Mouse (Mus musculus) forebrain, embryonic 15.5 days (tissue): ENCODE data around the gene Baz2a. TPM values are rescaled to one million over a fixed set of nuclear protein-coding genes. Genes with fewer than 3 reads are reported as not detected.
"Not testable (repeated sequence)": the region's sequence is repeated elsewhere in the genome, so short reads cannot be mapped to it uniquely, and the experiment has no call there.

Experiments used
- ATAC-seq: fragments of 200-750 bp; cut with Nextera tagmentation; replicated peaks from 2 replicates; pipeline ENCODE4 v1.8.0; 2017; ENCODE audit warnings: mild to moderate bottlenecking, moderate TSS enrichment, moderate library complexity
- H3K27ac ChIP-seq: fragments of 300-500 bp; sonication (generic); replicated peaks from 2 replicates; pipeline ENCODE4 v1.5.1; 2015; ENCODE audit warnings: mild to moderate bottlenecking, inconsistent platforms
- H3K27me3 ChIP-seq: fragments of 300-500 bp; sonication (generic); 2 replicates; pipeline ENCODE4 v1.6.1; 2015; ENCODE audit warnings: inconsistent platforms
- H3K36me3 ChIP-seq: fragments of 300-500 bp; sonication (generic); 2 replicates; pipeline ENCODE4 v1.6.1; 2015; ENCODE audit warnings: mild to moderate bottlenecking, inconsistent platforms
- H3K4me1 ChIP-seq: fragments of 300-500 bp; sonication (generic); 2 replicates; pipeline ENCODE4 v1.6.1; 2015; ENCODE audit warnings: inconsistent platforms
- H3K4me2 ChIP-seq: fragments of 300-500 bp; sonication (generic); replicated peaks from 2 replicates; pipeline ENCODE4 v1.6.1; 2015; ENCODE audit warnings: mild to moderate bottlenecking, inconsistent platforms
- H3K4me3 ChIP-seq: fragments of 300-500 bp; sonication (generic); 2 replicates; pipeline ENCODE4 v1.5.1; 2015; ENCODE audit warnings: mild to moderate bottlenecking, inconsistent platforms
- H3K9ac ChIP-seq: fragments of 300-500 bp; sonication (generic); replicated peaks from 2 replicates; pipeline ENCODE4 v1.6.1; 2015; ENCODE audit warnings: mild to moderate bottlenecking, inconsistent platforms
- H3K9me3 ChIP-seq: fragments of 300-500 bp; sonication (generic); 2 replicates; pipeline ENCODE4 v1.6.1; 2016; ENCODE audit warnings: inconsistent platforms
- WGBS: fragments of 180-500 bp; shearing (Covaris S2); methylation state at CpG from one replicate; pipeline ENCODE4 v1.1.7; 2015; ENCODE audit warnings: mixed read lengths; 5-methylcytosine and 5-hydroxymethylcytosine counted together
- polyA plus RNA-seq: library from polyadenylated mRNA; unstranded; fragments of >200 nt; fragmentation: Nextera tagmentation; extraction: Ambion mirVana; gene quantifications from 2 replicates; pipeline ENCODE4 v1.2.1, GENCODE M21; 2015

Gene Baz2a
- polyA plus RNA-seq, 1 experiment from 2014 or later = 9.1 TPM

DNA sequence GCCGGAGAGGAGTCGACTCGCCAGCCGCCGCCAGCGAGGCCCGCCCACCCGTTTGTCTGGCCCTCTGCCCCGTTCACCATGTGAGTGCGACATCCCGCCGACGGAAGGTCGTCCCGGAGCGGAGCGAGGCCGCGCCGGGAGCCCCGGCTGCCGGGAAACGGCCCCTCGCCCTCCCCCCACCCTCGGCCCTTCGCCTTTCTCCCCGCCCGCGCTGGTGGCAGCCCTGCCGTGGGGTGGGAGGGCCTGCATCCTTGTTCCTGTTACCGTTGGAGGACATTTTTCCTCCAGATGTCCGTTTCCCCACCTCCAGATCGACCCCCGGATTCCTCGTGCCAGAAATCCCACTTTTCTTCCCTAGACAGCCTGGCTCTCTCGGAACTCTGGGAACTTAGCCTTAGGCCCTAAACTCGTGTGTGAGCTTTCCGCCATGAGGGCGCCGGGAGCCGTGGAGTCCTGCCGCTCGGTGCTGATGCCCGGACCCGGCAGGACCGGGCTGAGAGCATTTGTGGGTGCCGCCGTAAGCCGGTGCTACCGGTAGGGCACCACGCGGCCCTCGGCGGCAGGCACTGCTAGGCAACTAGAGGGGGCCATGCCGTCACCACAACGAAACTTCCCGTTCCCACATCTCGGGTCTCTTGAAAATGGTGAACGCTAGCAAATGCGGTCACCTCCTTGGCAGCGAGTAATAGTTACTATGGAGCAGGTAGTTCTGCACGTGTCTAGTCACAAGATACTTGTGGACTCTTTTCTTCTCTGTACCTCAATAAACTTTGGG lies 32.0 kb upstream of the Baz2a start:
- Histone ChIP-seq H3K36me3 (no peaks in the 10 kb centered on the region), H3K27me3 (no peaks in the 10 kb centered on the region), H3K27ac (peak overlapping the region; percentile 100), H3K4me3 (peak overlapping the region; percentile 98), H3K4me1 (peaks cover 35% of the 10 kb centered on the region), H3K4me2 (peak overlapping the region; percentile 76), H3K9me3 (no peaks in the 10 kb centered on the region), H3K9ac (peak overlapping the region; percentile 92)
- peak; percentile 57 for ATAC-seq
- under 1% methylated on average over 48 of the region's 62 CpGs for WGBS

DNA sequence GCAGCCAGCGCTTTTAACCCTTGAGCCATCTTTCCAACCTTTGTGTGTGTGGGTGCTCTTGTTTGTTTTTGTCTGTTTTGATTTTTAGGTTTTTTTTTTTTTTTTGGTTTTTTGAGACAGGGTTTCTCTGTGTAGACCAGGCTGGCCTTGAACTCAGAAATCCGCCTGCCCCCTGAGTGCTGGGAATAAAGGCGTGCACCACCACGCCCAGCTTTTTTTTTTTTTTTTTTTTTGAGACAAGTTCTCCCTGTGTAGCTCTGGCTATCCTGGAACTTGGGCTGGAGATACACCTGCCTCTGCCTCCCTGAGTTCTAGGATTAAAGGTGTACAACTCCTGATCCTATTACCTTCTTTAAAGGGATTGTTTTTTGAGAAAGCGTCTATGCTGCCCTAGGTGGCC lies 30.3 kb upstream of the Baz2a start:
- no peak overlapping the region for H3K9ac ChIP-seq
- 89% methylated on average over 5 of the region's 5 CpGs for WGBS
- H3K4me3 ChIP-seq = peak overlapping the region; percentile 98; the same call in 1 of the 2 replicates

DNA sequence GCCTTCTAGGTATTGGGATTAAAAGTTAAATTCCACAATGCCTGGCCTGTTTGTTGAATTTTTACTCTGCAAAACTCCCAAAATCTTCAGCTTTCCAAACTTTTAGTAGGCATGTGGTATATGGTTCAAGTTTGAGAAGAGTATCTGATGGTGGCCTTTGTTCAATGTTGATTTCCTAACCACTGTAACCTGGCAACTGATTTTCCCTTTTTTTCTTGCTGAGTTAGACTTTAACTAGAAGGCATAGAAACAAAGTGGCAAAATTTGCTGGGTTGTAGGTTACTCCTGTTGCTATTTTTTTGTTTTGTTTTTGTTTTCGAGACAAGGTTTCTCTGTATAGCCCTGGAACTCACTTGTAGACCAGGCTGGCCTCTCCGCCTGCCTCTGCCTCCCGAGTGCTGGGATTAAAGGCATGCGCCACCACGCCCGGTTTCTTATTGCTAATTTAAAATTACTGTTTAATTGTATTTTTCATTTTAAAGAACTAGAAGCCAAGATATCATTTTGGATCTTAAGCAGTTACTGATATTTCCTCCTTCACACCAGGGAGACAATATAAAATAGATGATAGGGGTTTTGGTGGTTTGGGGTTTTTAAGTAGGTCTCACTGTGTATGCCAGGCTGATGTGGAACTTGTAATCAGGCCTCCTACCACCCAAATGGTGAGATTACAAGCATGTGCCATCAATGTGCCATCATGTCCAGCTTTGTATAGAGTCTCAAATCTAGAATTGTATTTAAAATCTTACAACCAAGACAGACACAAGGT lies 29.0 kb upstream of the Baz2a start:
- Histone ChIP-seq H3K36me3 (no peaks in the 10 kb centered on the region), H3K27ac (no peak overlapping the region), H3K27me3 (no peaks in the 10 kb centered on the region), H3K4me2 (no peak overlapping the region), H3K9me3 (no peaks in the 10 kb centered on the region), H3K4me3 (no peak overlapping the region), H3K9ac (no peak overlapping the region), H3K4me1 (peaks cover 35% of the 10 kb centered on the region)
- 97% methylated on average over 6 of the region's 6 CpGs for WGBS
- ATAC-seq = no peak

More for the DNA sequence above, 30.3 kb upstream of the Baz2a start:
- no peaks in the 10 kb centered on the region for H3K36me3 ChIP-seq
- ATAC-seq = no peak
- peak overlapping the region; percentile 76 for H3K4me2 ChIP-seq
- no peaks in the 10 kb centered on the region for H3K9me3 ChIP-seq
- H3K27ac ChIP-seq = no peak overlapping the region
- H3K4me1 ChIP-seq = peaks cover 35% of the 10 kb centered on the region
- no peaks in the 10 kb centered on the region for H3K27me3 ChIP-seq

DNA sequence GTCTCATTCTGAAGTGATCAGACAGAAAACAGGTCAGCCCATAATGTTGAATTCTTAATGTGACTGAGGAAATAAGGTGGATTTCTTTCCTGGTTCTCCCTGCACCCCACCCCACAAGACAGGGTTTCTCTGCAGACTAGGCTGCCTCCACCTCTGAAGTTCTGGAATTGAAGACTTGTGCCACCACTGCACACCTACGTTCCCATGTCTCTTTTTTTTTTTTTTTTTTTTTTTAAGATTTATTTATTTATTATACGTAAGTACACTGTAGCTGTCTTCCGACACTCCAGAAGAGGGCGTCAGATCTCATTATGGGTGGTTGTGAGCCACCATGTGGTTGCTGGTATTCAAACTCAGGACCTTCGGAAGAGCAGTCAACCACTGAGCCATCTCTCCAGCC lies 25.3 kb upstream of the Baz2a start:
- Histone ChIP-seq H3K4me3 (no peak overlapping the region), H3K27ac (no peak overlapping the region), H3K4me1 (peaks cover 13% of the 10 kb centered on the region), H3K9ac (no peak overlapping the region), H3K9me3 (no peaks in the 10 kb centered on the region), H3K4me2 (no peak overlapping the region), H3K27me3 (no peaks in the 10 kb centered on the region), H3K36me3 (peaks cover 22% of the 10 kb centered on the region)
- ATAC-seq = no peak
- 86% methylated on average over 5 of the region's 5 CpGs for WGBS

DNA sequence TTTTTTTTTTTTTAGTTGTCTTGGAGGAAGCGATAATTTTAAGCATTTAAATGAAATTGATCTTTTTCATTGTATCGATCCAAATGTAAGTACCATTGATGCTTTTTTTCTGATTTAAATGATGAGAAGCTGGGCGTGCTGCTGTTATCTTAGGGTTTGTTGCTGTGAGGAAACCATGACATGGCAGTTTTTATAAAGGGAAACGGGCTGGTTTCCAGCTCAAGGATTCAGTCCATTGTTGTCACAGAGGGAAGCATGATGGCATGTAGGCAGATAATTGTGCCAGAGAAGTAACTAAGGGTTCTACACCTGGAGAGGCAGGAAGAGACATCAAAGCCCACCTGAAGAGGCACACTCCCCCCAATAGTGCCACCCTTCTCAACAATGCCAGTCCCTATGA lies 22.2 kb upstream of the Baz2a start:
- H3K4me2 ChIP-seq = no peak overlapping the region
- peaks cover 54% of the 10 kb centered on the region for H3K36me3 ChIP-seq
- no peaks in the 10 kb centered on the region for H3K27me3 ChIP-seq
- ATAC-seq = no peak
- no peaks in the 10 kb centered on the region for H3K4me1 ChIP-seq
- H3K27ac ChIP-seq = no peak overlapping the region
- no peak overlapping the region for H3K4me3 ChIP-seq
- no peaks in the 10 kb centered on the region for H3K9me3 ChIP-seq
- 93% methylated on average over 4 of the region's 4 CpGs for WGBS
- no peak overlapping the region for H3K9ac ChIP-seq

DNA sequence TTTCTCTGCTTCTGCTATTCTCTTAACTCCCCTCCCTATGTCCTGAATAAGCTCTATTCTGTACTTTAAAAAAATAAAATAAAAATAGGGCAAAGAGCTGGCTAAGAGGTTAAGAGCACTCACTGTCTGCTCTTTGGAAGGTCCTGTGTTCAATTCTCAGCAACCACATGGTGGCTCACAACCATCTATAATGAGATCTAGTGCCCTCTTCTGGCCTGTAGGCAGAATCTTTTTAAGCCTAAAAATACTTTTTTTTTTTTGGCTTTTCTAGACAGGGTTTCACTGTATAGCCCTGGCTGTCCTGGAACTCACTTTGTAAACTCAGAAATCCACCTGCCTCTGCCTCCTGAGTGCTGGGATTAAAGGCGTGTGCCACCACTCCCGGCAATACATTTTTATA lies 20.9 kb upstream of the Baz2a start:
- WGBS = 100% methylated on average over 2 of the region's 2 CpGs
- not testable (repeated sequence) for H3K4me1 ChIP-seq, H3K27ac ChIP-seq, H3K4me2 ChIP-seq, H3K9me3 ChIP-seq, H3K27me3 ChIP-seq, ATAC-seq, H3K9ac ChIP-seq, H3K4me3 ChIP-seq
- H3K36me3 ChIP-seq = peaks cover 62% of the 10 kb centered on the region

DNA sequence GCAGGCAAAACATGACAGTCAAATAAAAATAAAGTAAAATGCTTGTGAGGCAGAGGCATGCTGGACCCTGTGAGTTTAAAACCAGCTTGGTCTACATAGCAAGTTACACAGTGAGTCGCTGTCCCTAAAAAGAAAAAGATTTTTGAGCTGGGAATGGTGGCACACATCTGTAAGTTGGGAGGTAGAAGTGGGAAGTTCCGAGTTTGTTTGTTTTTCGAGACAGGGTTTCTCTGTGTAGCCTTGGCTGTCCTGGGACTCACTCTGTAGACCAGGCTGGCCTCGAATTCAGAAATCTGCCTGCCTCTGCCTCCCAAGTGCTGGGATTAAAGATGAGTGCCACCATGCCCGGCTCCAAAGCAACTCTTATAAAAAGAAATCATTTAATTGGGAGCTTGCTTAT lies 13.1 kb upstream of the Baz2a start:
- 89% methylated on average over 5 of the region's 5 CpGs for WGBS
- H3K36me3 ChIP-seq = peaks cover 35% of the 10 kb centered on the region
- not testable (repeated sequence) for H3K27ac ChIP-seq, H3K27me3 ChIP-seq, ATAC-seq, H3K4me1 ChIP-seq, H3K4me3 ChIP-seq, H3K9me3 ChIP-seq, H3K9ac ChIP-seq, H3K4me2 ChIP-seq

DNA sequence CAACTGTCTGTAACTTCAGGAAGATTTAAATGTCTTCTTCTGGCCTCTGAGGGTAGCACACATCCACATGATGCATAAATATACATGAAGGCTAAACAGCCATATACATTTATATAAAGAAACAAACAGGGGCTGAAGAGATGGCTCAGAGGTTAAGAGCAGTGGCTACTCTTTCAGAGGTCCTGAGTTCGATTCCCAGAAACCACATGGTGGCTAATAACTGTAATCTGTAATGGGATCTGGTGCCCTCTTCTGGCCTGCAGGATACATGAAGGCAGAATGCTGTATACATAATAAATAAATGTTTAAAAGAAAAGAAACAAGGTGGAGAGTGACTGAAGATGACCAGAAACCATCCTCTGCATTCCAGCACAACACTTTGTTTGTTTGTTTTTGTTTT lies 10.9 kb upstream of the Baz2a start:
- no peak overlapping the region for H3K4me3 ChIP-seq
- H3K27ac ChIP-seq = no peak overlapping the region
- peaks cover 21% of the 10 kb centered on the region for H3K4me1 ChIP-seq
- peaks cover 24% of the 10 kb centered on the region for H3K36me3 ChIP-seq
- no peak for ATAC-seq
- 83% methylated on average over 1 of the region's 1 CpGs for WGBS
- H3K4me2 ChIP-seq = no peak overlapping the region
- H3K9ac ChIP-seq = no peak overlapping the region
- H3K27me3 ChIP-seq = no peaks in the 10 kb centered on the region
- H3K9me3 ChIP-seq = no peaks in the 10 kb centered on the region

DNA sequence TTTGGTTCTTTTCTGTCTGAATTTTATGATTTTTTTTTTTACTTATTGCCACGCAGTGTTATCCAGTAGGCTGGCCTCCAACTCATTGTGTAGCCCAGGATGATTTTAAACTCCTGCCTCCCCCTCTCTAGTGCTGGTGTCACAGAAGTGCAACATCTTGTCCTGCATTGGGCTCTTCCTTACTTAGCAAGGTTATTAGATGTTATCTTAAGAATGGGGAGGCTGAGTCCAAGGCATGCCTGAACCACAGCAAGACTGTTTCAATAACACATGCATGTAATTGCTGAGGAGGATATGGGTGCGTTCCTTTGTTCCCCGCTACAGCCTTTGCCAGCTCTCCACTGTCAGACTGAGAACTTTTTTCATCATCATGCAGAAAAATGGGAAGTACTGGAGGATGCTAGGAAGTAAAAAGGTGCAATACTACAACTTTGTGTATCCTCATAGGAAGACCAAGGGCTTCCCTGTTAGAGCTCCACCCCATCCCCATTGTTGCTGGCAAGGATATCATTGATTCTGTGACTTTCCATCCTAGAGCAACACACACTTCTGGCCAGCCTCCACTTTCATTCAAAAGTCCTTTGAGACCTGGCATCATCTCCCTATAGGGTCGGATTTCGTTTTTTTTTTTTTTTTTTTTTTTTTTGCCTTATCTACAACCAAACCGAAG lies 9.4 kb upstream of the Baz2a start:
- H3K27me3 ChIP-seq = no peaks in the 10 kb centered on the region
- H3K4me1 ChIP-seq = peaks cover 22% of the 10 kb centered on the region
- no peak for ATAC-seq
- H3K4me3 ChIP-seq = peak overlapping the region; percentile 95
- H3K4me2 ChIP-seq = peak overlapping the region; percentile 63
- H3K36me3 ChIP-seq = peaks cover 34% of the 10 kb centered on the region
- H3K9me3 ChIP-seq = no peaks in the 10 kb centered on the region
- H3K9ac ChIP-seq = peak overlapping the region; percentile 82
- H3K27ac ChIP-seq = peak overlapping the region; percentile 80; the same call in 1 of the 2 replicates
- 59% methylated on average over 6 of the region's 6 CpGs for WGBS

DNA sequence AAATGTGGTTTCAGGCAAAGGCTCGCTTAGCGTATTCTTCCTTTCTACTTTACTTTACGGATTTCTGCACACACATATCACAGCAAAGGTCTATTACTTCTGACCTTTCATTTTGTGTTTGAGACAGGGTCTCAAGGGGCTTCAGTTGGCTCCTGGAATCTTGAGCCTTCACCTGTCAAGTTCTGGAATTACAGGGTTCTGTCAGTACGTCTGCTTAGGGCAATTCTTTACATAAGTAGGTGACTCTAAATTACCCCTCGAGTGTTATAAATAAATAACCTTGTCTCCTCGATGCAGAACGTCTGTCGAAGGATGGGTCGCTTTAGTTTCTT lies 8.9 kb upstream of the Baz2a start:
- Histone ChIP-seq H3K4me2 (peak overlapping the region; percentile 63), H3K4me1 (peaks cover 22% of the 10 kb centered on the region), H3K9me3 (no peaks in the 10 kb centered on the region), H3K36me3 (peaks cover 33% of the 10 kb centered on the region), H3K9ac (peak overlapping the region; percentile 82), H3K27ac (peak overlapping the region; percentile 80), H3K27me3 (no peaks in the 10 kb centered on the region), H3K4me3 (peak overlapping the region; percentile 95)
- no peak for ATAC-seq
- WGBS = 15% methylated on average over 9 of the region's 9 CpGs

DNA sequence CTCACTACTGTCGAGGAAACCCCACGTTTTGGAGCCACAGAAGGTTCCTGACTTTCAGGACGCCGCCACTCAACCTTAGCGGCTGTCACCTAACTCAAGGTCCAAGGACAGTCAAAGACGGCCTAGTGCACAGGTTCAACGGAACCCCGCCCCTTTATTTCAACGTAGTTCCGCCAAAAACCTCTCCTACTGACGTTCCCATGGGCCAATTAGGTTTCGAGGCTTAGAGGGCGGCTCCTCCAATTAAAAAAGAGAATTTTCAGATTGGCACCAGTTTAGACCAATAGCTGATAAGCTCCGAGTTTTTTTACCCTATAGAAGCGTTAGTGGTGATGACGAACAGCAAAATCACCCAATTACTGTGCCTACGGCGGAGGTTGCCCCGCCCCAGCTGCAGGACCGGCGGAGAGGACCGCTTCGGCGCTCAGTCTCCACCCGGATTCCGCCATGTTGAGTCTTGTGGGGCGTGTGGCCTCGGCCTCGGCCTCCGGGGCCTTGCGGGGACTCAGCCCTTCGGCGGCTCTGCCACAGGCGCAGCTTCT lies 8.4 kb upstream of the Baz2a start, which contains the start of gene Atp5b:
Atp5b (plus strand) TSS at position 394 of the 542 bp plus-strand sequence.
- peaks cover 22% of the 10 kb centered on the region for H3K4me1 ChIP-seq
- ATAC-seq = peak; percentile 99
- H3K4me2 ChIP-seq = peak within 1 kb of the TSS; percentile 63
- peaks cover 33% of the 10 kb centered on the region for H3K36me3 ChIP-seq
- no peaks in the 10 kb centered on the region for H3K27me3 ChIP-seq
- H3K9me3 ChIP-seq = no peaks in the 10 kb centered on the region
- H3K9ac ChIP-seq = peak within 1 kb of the TSS; percentile 93
- 0% methylated on average over 34 of the region's 34 CpGs for WGBS
- H3K27ac ChIP-seq = peak within 1 kb of the TSS; percentile 86
- H3K4me3 ChIP-seq = peak within 1 kb of the TSS; percentile 95

DNA sequence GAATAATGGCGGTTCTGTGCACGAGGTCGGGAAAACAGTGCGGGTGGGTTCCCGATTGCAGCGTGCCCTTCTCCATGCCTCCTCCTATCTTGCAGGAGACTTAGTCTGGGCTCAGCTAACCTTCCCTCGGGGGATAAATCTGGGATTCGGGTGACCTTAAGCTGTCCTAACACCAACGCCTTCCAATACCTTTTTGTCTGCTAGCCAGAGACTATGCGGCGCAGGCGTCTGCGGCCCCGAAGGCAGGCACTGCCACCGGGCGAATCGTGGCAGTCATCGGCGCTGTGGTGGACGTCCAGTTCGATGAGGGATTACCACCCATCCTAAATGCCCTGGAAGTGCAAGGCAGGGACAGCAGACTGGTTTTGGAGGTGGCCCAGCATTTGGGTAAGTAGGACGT lies 7.7 kb upstream of the Baz2a start:
- Histone ChIP-seq H3K9ac (peak overlapping the region; percentile 93), H3K9me3 (no peaks in the 10 kb centered on the region), H3K27ac (peak overlapping the region; percentile 86), H3K27me3 (no peaks in the 10 kb centered on the region), H3K4me2 (peak overlapping the region; percentile 51), H3K4me3 (peak overlapping the region; percentile 95), H3K36me3 (peaks cover 39% of the 10 kb centered on the region), H3K4me1 (peaks cover 22% of the 10 kb centered on the region)
- WGBS = under 1% methylated on average over 22 of the region's 22 CpGs
- ATAC-seq = 0 out of 2 replicates have a peak, but pooled peaks have one; percentile 2
